Mouse (Mus musculus): ENCODE measurements at regions not wholly inside any gene's neighbourhood (a gene's known extent, or its start where the extent isn't known, plus 50 kb on each side); places are given as distances from the start of the nearest gene placed in this dataset.

- Histone ChIP-seq H3K4me2 (replicated peaks) (no peak overlapping the region), H3K27ac (replicated peaks) (no peak overlapping the region), H3K9ac (replicated peaks) (no peak overlapping the region), H3K27me3 (no peaks in the 10 kb centered on the region), H3K4me1 (peaks cover 6% of the 10 kb centered on the region; the same call in 1 of the 2 replicates), H3K36me3 (no peaks in the 10 kb centered on the region), H3K4me3 (no peak overlapping the region), H3K9me3 (no peaks in the 10 kb centered on the region)
- no peak; the same call in 1 of the 2 replicates for ATAC-seq (replicated peaks)
- 8% methylated on average over 2 of the region's 2 CpGs for WGBS
Observed at GRCm38 (mm10) chr8:96753497-96753896, 865.1 kb upstream of the Got2 start.

GRCm38 (mm10) chr8:96748896-96749295 is 860.5 kb upstream of the Got2 start:
- no peaks in the 10 kb centered on the region for H3K27me3 ChIP-seq
- 23% methylated on average over 5 of the region's 5 CpGs for WGBS
- H3K4me2 ChIP-seq (replicated peaks): no peak overlapping the region
- ATAC-seq (replicated peaks): peak; percentile 75
- peaks cover 6% of the 10 kb centered on the region; the same call in 1 of the 2 replicates for H3K4me1 ChIP-seq
- no peak overlapping the region for H3K4me3 ChIP-seq
- H3K9ac ChIP-seq (replicated peaks): no peak overlapping the region
- no peaks in the 10 kb centered on the region for H3K9me3 ChIP-seq
- no peak overlapping the region for H3K27ac ChIP-seq (replicated peaks)
- no peaks in the 10 kb centered on the region for H3K36me3 ChIP-seq

DNA sequence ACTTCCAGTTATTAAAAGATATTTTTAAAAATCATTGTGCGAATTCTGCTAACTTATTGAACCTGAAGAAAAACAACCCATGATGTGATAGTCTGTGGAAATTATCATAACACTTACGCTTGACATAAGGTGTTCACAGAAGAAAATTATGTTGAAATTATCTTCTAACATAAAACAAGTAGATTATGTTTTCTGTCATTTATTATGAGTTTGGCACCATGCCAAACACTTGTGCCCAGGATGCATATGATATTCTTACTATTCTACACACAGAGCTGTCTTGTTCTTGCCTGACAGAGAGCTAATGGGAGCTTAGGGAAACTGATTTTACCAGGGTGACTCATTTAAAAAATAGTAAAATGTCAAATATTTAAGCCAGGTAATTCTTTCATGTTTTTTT is 850.2 kb upstream of the Got2 start:
- Histone ChIP-seq H3K27me3 (no peaks in the 10 kb centered on the region), H3K4me2 (replicated peaks) (no peak overlapping the region), H3K36me3 (no peaks in the 10 kb centered on the region), H3K4me3 (no peak overlapping the region), H3K9me3 (no peaks in the 10 kb centered on the region), H3K4me1 (no peaks in the 10 kb centered on the region), H3K27ac (replicated peaks) (no peak overlapping the region), H3K9ac (replicated peaks) (no peak overlapping the region)
- 75% methylated on average over 2 of the region's 2 CpGs for WGBS
- ATAC-seq (replicated peaks): no peak

All from forebrain, embryonic 15.5 days (tissue).